Mouse (Mus musculus) erythroblast, embryonic 14.5 days (primary cell): ENCODE data around the gene Acly. TPM values are rescaled to one million over a fixed set of nuclear protein-coding genes. Genes with fewer than 3 reads are reported as not detected.

Experiments used
- H3K27me3 ChIP-seq: 2 replicates; pipeline ENCODE4 v1.6.1; 2012; ENCODE audit warnings: inconsistent platforms; ENCODE audit not compliant: control insufficient read depth
- H3K36me3 ChIP-seq: 2 replicates; pipeline ENCODE4 v1.6.1; 2012; ENCODE audit warnings: mild to moderate bottlenecking, inconsistent platforms; ENCODE audit not compliant: control insufficient read depth
- H3K4me1 ChIP-seq: 2 replicates; pipeline ENCODE4 v1.6.1; 2012; ENCODE audit warnings: inconsistent platforms; ENCODE audit not compliant: control insufficient read depth
- H3K4me3 ChIP-seq: replicated peaks from 2 replicates; pipeline ENCODE3; 2012; ENCODE audit warnings: moderate library complexity, mild to moderate bottlenecking, inconsistent platforms
- H3K9me3 ChIP-seq: 2 replicates; pipeline ENCODE4 v1.6.1; 2012; ENCODE audit warnings: low read length, inconsistent platforms, mixed read lengths; ENCODE audit not compliant: control insufficient read depth
- GATA1 ChIP-seq: IDR thresholded peaks from 2 replicates; pipeline ENCODE4 v1.6.1; 2012; ENCODE audit warnings: low read length, inconsistent platforms, mixed read lengths
- TAL1 ChIP-seq: IDR thresholded peaks from 3 replicates; pipeline ENCODE4 v1.6.1; 2012; ENCODE audit warnings: low read length, inconsistent platforms, mixed read lengths
- polyA plus RNA-seq: library from polyadenylated mRNA; stranded (reverse); fragments of >175 nt; gene quantifications from 2 replicates; pipeline ENCODE4 v1.2.3, GENCODE M21; 2012

Acly gene
- polyA plus RNA-seq, 1 experiment: 0.46 TPM

- Histone ChIP-seq H3K4me3 (peak within 1 kb of the TSS; percentile 76), H3K4me1 (peaks cover 23% of the 10 kb centered on the region), H3K27me3 (no peaks in the 10 kb centered on the region), H3K36me3 (peaks cover 3% of the 10 kb centered on the region; the same call in 1 of the 2 replicates), H3K9me3 (no peaks in the 10 kb centered on the region)
- no peak for TF ChIP-seq TAL1
- no peak for TF ChIP-seq GATA1
Measured at GRCm38 (mm10) chr11:100441797-100442196, 86.0 kb downstream of the Acly start, which contains the start of the genes Nt5c3b and Klhl10. Gene Nt5c3b, minus strand, starts transcription at chr11:100441808. Gene Klhl10, plus strand, starts transcription at chr11:100441917.

DNA sequence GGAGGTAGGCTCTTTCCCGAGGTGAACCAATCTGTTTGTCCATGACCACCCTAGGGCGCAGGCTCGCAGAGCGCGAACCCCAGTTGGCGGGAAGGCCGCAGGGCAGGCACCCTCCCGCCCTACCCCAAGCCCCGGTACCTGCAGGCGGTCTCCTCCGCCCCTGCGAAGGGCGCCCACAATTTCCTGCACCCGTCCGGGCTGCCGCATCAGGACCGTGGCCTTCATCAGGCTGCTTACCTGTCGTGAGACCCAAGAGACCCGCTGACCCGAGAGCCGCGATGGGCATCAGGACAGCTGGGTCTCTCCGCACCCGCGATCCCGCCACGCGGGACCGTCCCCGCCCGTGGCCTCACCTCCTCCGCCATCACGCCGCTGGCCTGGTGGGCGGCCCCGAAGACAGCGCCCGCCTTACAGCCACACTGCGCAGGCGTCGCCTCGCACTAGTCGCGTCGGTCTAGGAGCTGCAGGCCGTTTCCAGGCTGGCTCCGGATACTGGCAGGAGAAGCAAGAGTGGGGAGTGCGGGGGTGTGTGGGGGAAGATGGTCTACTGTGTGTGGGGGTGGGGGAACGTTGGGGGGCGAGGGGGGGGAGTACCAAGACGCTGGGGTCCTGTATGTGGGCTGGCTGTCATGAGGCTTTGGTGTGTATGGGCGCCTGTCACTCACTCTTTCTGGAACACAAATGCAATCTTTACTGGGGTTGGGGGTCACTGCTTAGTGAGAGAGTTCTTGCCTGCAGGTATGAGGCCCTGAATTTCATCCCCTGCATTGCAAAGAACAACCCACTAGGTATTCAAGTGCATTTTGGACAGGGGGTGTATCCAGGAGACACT is 86.9 kb downstream of the Acly start:
- Histone ChIP-seq H3K36me3 (peaks cover 6% of the 10 kb centered on the region; the same call in 1 of the 2 replicates), H3K4me1 (peaks cover 23% of the 10 kb centered on the region), H3K9me3 (no peaks in the 10 kb centered on the region), H3K4me3 (peak overlapping the region; percentile 76), H3K27me3 (no peaks in the 10 kb centered on the region)
- no peak for TF ChIP-seq GATA1
- TF ChIP-seq TAL1: no peak

- Histone ChIP-seq H3K9me3 (no peaks in the 10 kb centered on the region), H3K4me3 (no peak overlapping the region), H3K4me1 (peaks cover 23% of the 10 kb centered on the region), H3K36me3 (peaks cover 7% of the 10 kb centered on the region; the same call in 1 of the 2 replicates), H3K27me3 (no peaks in the 10 kb centered on the region)
- TF ChIP-seq TAL1 (no peak), GATA1 (no peak)
Measured at GRCm38 (mm10) chr11:100437901-100438300, 89.9 kb downstream of the Acly start.

GRCm38 (mm10) chr11:100435678-100436246 is 92.0 kb downstream of the Acly start:
- H3K4me1 ChIP-seq: peaks cover 13% of the 10 kb centered on the region
- H3K36me3 ChIP-seq: peaks cover 7% of the 10 kb centered on the region; the same call in 1 of the 2 replicates
- no peak overlapping the region for H3K4me3 ChIP-seq
- no peaks in the 10 kb centered on the region for H3K9me3 ChIP-seq
- no peak for TF ChIP-seq GATA1
- TF ChIP-seq TAL1: no peak
- H3K27me3 ChIP-seq: no peaks in the 10 kb centered on the region

GRCm38 (mm10) chr11:100432002-100432401 is 95.8 kb downstream of the Acly start:
- TF ChIP-seq TAL1 (no peak), GATA1 (no peak)
- H3K36me3 ChIP-seq: peaks cover 12% of the 10 kb centered on the region; the same call in 1 of the 2 replicates
- no peaks in the 10 kb centered on the region for H3K4me1 ChIP-seq
- H3K9me3 ChIP-seq: no peaks in the 10 kb centered on the region
- no peaks in the 10 kb centered on the region for H3K27me3 ChIP-seq
- H3K4me3 ChIP-seq: no peak overlapping the region

DNA sequence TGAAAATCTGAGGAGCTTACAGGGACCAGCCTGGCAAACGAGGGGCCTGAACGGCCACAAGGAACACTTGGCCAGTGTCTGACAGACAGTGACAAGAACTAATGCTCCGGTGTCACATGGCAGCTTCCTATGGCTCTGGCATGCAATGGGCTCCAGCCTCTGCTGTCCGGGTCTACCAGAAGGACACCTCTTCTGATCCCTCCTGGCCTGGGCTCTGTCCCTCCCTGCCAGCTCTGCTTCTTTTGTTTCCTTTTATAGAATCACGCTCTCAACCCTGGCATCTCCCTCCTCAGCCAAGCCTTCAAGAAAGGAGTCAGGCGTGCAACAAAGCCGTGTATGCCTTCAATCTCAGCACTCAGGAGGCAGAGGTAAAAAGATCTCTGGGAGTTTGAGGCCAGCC is 97.7 kb downstream of the Acly start:
- Histone ChIP-seq H3K4me3 (no peak overlapping the region), H3K4me1 (peaks cover 7% of the 10 kb centered on the region), H3K36me3 (peaks cover 6% of the 10 kb centered on the region; the same call in 1 of the 2 replicates), H3K9me3 (no peaks in the 10 kb centered on the region), H3K27me3 (no peaks in the 10 kb centered on the region)
- TF ChIP-seq TAL1 (no peak), GATA1 (no peak)

- no peak overlapping the region for H3K4me3 ChIP-seq
- no peaks in the 10 kb centered on the region for H3K9me3 ChIP-seq
- no peak for TF ChIP-seq GATA1
- TF ChIP-seq TAL1: no peak
- H3K27me3 ChIP-seq: no peaks in the 10 kb centered on the region
- peaks cover 6% of the 10 kb centered on the region; the same call in 1 of the 2 replicates for H3K36me3 ChIP-seq
- peaks cover 7% of the 10 kb centered on the region for H3K4me1 ChIP-seq
Measured at GRCm38 (mm10) chr11:100428612-100429199, 99.1 kb downstream of the Acly start.

GRCm38 (mm10) chr11:100426820-100427219 is 101.0 kb downstream of the Acly start:
- H3K27me3 ChIP-seq: no peaks in the 10 kb centered on the region
- no peaks in the 10 kb centered on the region for H3K9me3 ChIP-seq
- TF ChIP-seq TAL1 (no peak), GATA1 (no peak)
- H3K4me3 ChIP-seq: no peak overlapping the region
- H3K4me1 ChIP-seq: peaks cover 7% of the 10 kb centered on the region
- peaks cover 6% of the 10 kb centered on the region; the same call in 1 of the 2 replicates for H3K36me3 ChIP-seq

Other genes with a start within 250 kb of the Acly start
- gene Eif1, start 208.1 kb downstream of the Acly start, polyA plus RNA-seq: 151 and 186 TPM in 2 replicates
- 0.09 and 0.11 TPM in 2 replicates for gene Gast, start 193.6 kb downstream of the Acly start, polyA plus RNA-seq
- 0.03 TPM in 1 of 2 replicates, not detected in the other for gene Hap1, start 171.9 kb downstream of the Acly start, polyA plus RNA-seq
- 0.29 and 0.56 TPM in 2 replicates for gene Jup, start 130.2 kb downstream of the Acly start, polyA plus RNA-seq
- not detected in 2 replicates for gene P3h4, start 113.2 kb downstream of the Acly start, polyA plus RNA-seq
- gene Fkbp10, start 112.3 kb downstream of the Acly start, polyA plus RNA-seq: 0.05 and 0.07 TPM in 2 replicates
- gene Nt5c3b, start 86.2 kb downstream of the Acly start, polyA plus RNA-seq: 1.4 and 1.9 TPM in 2 replicates
- gene Klhl10, start 86.1 kb downstream of the Acly start, polyA plus RNA-seq: not detected in 2 replicates
- gene Klhl11, start 55.3 kb downstream of the Acly start, polyA plus RNA-seq: 0.03 and 0.06 TPM in 2 replicates
- 0.01 TPM in 1 of 2 replicates, not detected in the other for gene Ttc25, start 17.6 kb upstream of the Acly start, polyA plus RNA-seq
- 0.09 and 0.11 TPM in 2 replicates for gene Cnp, start 46.9 kb upstream of the Acly start, polyA plus RNA-seq
- 3.2 and 4.0 TPM in 2 replicates for gene Nkiras2, start 91.2 kb upstream of the Acly start, polyA plus RNA-seq
- gene Dnajc7, start 92.2 kb upstream of the Acly start, polyA plus RNA-seq: 3.2 and 4.0 TPM in 2 replicates
- not detected in 2 replicates for gene Zfp385c, start 164.5 kb upstream of the Acly start, polyA plus RNA-seq
- 0.20 TPM in 1 of 2 replicates, not detected in the other for gene Dhx58, start 176.3 kb upstream of the Acly start, polyA plus RNA-seq
- 0.70 and 0.77 TPM in 2 replicates for gene Kat2a, start 184.5 kb upstream of the Acly start, polyA plus RNA-seq
- not detected in 2 replicates for gene Hspb9, start 185.8 kb upstream of the Acly start, polyA plus RNA-seq
- 80.2 and 82.1 TPM in 2 replicates for gene Rab5c, start 210.2 kb upstream of the Acly start, polyA plus RNA-seq
- gene Kcnh4, start 231.9 kb upstream of the Acly start, polyA plus RNA-seq: not detected in 2 replicates
- gene Hcrt, start 234.9 kb upstream of the Acly start, polyA plus RNA-seq: not detected in 2 replicates
- gene Ghdc, start 243.0 kb upstream of the Acly start, polyA plus RNA-seq: 0.20 and 0.58 TPM in 2 replicates